Mouse (Mus musculus): ENCODE results near the gene Sept8.

The Sept8 gene

DNA sequence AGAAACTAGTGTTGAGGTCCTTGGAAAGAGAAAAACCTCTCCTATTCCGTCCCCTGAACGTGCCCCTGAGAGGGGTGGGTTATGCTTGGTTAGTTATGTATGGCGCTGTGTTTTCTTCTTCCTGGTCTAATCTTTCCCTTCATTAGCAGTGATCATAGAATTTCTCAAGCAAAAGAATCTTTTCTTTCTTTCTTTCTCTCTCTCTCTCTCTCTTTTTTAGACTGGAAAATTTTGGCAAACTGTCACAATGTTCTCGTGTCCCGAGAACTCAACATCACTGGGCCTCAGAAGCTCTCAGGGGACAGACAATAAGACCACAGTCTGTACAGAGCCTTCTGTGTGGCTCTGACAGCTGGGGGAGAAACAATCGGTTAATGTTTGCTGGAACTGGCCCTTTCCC is 23.6 kb upstream of the Sept8 start:
- no peak for DNase-seq (ENCODE audit: low spot score)

DNA sequence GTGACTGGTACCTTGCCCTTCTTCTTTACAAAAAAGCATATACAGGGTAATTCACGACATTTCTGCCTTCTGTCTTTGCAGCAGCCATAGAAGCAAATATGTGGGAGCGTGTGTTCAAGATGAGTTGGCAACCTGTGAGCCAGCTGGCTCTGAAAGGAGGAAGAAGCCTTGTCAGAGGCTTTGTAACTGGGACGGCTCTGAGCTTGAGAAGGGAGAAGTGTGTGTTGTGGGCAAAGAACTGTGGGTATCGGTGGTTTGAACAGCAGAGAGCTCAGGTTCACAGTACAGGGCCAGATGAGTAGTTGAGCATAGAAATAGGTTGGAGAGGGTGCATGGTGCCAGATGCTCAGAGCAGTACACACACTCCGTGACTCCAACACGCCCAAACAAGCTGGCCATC is 22.1 kb upstream of the Sept8 start:
- DNase-seq (ENCODE audit: low spot score), result no peak

DNA sequence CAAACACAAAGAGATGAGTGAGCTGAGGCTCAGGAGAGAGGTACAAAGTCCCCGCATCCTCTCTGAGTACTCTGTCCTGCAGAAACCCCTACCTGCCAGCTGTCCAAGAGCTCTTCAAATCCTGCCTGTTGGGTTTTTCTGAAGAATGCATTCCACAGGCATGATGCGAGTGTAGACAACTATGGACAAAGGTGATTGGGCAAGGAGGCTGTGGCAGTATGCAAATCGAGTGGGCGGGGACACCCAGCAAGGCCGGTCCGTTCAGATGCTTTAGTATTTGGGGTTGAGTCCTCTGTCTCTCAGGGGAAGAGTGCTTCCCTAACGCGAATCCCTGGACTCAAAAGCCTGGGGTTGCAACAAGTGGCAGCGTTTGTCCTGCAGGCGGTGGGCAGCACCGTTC is 18.5 kb upstream of the Sept8 start:
- DNase-seq (ENCODE audit: low spot score), result no peak

DNA sequence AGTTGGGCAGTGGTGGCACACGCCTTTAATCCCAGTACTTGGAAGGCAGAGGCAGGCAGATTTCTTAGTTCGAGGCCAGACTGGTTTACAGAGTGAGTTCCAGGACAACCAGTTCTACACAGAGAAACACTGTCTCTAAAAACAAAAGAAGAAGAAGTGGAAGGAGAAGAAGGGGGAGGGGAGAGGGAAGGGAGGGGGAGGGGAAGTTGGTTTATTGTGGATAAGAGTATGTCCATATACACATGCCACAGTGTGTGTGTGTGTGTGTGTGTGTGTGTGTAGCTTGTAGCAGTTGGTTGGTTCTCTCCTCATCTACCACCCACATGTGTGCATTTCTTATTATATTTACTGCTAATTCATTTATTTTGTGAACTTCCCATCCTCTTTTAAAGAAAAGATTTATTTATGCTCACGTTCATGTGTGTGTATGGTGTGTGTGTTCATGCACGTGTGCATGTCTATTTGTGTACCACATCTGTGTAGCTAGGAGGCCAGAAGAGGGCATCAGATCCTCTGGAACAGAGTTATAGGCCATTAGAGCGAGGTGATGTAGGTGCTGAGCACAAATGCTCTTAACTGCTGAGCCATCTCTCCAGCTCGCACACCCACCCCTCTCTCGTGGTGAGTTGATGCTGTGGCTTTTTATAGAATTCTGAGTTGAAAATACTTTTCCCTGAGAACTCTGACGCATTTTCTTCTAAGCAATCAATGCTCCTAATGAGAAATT is 16.9 kb upstream of the Sept8 start:
- DNase-seq (ENCODE audit: low spot score), result no peak

DNA sequence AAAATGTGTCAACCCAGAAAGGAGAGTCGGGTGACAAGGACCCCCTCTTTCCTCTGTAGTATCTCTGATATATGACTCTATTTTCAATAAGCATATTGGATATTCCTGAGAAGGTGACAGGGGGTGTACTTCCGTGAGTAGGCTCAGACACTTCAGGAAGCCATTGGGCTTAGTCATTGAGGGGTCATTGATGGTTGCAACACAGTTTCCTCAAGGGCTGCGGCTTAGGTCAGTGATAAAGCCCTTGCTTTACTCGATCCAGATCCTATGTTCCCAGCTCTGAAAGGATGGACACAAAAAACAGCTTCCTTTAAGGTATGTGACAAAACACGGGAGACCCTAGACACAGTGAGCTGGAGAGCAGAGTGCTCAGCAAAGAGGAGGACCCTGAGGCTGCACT is 15.3 kb upstream of the Sept8 start:
- DNase-seq (ENCODE audit: low spot score), result no peak

DNA sequence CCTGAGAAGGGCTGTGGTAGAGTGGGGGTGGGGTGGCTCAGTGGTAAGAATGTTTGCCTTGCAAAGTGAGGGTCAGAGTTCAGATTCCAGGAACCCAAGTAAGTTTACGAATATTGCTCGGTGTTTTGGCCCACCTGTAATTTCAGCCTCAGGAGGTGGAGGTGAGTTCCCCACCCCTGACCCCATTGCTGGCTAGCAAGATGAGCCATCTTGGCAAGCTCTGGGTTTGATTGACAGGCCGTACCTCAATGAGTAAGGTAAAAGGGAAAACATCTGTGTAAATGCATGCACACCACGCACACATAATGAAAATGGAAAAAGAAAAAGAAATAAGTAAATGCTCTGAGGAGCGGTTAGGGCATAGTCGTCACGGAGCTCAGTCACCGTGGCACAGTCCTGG is 14.7 kb upstream of the Sept8 start:
- no peak for DNase-seq (ENCODE audit: low spot score)

DNA sequence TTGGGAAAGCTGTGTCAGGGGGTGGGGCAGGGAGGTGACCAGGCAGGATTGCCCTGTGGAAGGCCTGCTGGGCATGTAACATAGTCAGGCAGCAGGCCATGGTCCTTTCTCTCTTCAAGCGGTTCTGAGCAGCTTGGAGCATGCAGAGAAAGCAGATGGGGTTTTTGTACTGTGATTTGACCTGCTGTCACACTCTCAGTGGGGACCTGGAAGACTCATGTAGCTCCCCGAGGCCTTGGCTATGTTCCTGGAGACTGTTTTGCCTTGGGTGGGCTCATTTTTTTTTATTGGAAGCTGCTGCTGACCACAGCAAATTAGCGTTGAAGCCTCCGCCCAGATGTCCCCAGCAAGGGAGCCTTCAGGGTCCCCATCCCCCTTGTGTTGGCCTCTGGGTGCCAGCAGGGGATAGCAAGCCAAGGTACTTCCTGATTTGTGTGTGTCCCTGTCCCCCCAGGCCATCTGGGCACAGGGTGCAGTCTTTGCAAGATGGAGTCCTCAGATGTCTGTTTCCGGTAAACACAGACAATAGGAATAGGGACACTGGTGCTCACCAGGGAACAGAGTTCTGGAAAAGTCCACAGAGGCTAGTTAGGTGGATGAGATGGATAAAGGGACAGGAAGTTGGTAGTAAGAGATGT is 13.9 kb upstream of the Sept8 start:
- DNase-seq (ENCODE audit: low spot score), result no peak

DNA sequence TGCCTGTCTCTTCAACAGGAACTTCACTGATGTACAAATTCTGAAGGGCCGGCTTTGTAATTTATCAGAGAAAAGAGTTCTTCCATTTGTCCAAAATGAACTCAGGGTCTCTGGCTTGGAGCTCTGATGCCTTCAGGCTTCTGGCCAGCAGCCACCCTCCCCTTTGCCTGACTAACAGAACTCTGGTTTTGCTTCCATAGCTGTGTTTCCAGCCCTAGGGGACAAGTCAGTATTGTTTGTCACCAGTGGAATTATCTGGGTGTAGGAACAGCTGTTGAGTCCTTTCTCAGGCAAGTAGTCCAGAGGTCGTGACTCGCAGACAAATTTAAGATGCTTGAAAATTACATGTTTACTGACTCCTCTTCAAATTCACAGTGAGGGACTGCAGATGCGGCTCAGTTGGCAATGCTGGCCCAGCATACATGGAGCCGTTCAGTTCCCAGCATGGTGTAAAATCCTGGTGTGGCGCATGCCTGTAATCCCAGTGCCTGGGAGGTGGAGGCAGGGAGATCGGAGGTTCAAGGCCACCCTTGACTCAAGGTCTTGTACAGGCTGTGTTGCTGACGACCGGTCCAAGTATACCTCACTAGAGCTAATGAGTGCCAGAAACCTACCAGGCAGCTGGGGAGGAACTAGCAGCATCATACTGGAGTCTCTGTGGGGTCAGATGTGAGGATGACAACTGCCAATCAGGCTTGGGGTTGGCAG is 11.8 kb upstream of the Sept8 start:
- DNase-seq (ENCODE audit: low spot score), result no peak

DNA sequence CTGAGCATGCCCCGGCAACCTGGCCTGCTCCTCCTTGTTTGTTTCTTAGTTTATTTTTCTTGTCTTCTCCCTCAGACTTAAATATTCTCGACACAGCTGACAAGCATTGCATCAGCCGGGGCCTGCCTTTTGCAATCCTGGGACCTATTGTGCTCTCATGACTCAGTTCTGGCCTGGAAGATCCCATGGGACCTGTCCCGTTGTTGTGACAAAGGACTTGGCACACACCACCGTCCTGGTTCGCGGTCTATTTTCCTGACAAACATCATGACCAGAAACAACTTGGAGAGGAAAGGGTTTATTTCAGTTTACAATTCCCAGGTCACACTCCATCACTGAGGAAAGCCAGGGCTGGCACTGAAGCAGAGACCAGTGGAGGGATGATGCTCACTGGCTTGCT is 10.9 kb upstream of the Sept8 start:
- DNase-seq (ENCODE audit: low spot score), result no peak

DNA sequence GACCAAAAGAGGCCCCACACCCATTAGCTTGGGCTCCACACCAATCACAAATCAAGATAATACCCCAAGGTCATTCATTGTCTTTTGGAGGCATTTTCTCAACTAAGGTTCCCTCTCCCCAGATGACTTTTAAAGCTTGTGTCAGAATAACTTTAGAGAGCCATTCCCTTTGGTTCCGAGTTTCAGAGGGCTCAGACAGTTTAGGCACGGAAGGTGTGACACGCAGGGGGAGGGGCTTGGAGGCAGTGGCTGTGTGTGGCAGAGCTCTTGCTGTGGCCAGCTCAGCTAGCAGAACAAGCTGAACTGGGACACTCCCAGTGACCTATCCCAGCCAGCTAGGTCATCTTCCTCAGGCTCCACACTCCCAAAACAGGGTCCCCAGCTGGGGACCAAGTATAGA is 10.5 kb upstream of the Sept8 start:
- no peak for DNase-seq (ENCODE audit: low spot score)

DNA sequence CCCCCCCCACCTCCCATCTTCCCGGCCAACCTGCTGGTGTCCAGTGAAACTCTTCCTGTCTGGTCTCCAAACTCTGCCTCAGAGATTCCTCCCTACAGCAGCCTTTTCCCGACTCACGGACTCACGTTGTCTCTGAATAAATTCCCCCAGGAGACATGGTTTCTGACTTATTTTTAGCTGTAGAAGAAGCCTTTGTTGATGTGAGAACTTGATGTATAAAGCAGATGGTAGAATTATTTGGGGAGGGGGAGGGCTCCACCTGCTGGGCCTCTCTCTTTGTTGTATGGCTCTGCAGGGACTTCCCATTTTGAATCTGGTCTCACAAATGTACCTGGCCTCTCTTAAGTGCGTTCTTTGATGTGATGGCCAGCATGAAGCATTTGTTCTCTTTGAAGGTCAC is 8.7 kb upstream of the Sept8 start:
- DNase-seq (ENCODE audit: low spot score), result no peak

DNA sequence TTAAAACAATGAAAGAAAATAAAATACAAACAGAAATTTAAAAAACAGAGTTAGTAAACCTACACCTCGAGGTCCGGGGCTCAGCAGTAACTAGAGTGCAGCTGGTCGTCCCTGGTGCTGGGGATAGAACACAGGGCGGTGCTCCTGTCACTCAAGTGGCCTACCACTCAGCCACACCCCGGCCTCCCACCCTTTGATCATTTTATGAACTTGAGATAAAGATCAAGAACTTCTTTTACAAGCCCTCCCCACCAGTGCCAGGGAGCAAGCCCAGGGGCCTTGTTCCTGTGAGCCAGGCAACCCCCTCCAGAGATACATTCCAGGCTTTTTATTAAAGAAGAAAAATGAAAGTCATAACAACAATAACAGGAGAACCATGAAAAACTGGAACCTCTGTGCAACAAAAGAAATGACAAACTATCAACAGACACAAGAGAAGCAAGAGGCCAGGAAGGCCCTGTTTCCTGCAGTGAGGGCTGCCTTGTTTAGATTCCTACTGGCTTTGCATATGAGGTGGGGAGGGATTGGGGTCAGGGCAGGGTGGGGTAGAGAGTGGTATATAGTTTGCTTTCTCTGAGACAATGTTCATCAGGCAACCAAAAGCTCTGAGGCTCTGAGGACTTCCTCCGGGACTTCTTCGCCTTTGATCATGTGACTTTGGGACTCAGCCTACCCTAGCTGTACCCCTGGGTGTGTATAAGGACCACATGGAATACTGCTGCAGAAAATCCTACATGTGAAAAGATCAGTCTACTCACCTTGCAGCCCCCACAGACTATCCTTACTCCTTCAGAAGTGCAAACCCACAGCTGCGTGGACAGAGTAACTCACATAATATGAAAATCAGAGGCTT is 2.1 kb upstream of the Sept8 start:
- DNase-seq (ENCODE audit: low spot score), result no peak

DNA sequence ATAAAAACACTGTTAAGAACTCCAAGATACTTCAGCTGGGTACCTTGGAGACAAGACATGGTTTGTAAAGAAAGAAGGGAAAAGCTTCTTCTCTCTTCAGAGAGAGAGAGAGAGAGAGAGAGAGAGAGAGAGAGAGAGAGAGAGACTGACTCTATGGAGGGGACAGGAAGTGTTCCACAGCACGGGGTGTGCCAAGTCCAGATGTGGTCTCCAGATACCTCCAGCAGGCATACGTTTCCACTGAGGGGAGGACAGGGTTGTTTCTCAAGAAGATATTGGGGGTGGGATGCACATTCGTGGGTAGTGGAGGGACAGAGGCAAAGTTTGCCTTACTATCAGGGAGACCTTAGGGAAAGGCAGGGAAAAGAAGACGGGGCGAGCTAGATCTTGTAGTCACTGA is 298 bp upstream of the Sept8 start:
- no peak for DNase-seq (ENCODE audit: low spot score)

DNA sequence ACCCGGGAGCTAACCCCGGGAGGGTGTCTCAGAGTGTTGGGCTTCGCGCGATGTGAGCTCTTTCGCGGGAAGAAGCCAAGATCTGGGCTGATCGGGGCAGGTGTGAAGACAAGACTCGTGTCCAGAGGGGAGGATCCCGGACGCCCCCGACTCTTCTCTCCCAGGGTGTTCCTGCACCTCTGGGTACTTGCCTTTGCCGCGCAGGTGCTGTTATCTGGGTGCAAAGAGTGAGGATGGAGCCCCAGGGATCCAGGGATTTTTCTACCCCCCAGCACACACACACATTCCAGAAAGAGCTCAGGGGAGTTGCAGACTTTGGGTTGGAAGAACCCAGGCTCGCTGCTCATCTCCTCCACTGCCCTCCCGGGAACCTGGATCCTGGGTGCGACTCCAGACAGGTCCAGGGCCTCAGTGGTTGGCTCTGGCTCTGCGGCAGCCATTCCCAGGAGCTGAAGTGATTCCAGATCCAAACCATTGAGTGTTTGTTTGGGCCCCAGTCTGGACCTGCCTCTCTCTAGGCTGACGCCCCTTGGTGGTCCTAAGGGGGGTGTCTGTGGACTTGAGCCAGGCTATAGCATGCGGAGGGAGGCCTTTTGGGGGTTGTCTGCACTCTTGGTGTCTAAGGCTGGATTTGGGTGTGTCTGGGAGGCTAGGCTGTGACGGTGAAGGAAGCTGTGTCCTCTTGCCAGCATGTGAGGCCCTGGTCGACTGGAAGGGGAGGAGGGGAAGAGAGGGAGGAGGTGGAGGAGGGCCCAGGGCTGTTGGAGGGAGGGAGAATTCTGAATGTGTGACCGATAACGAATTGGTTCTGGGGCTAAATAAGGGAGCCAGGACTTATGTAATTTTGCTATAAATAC is 1.3 kb downstream of the Sept8 start:
- no peak for DNase-seq (ENCODE audit: low spot score)

DNA sequence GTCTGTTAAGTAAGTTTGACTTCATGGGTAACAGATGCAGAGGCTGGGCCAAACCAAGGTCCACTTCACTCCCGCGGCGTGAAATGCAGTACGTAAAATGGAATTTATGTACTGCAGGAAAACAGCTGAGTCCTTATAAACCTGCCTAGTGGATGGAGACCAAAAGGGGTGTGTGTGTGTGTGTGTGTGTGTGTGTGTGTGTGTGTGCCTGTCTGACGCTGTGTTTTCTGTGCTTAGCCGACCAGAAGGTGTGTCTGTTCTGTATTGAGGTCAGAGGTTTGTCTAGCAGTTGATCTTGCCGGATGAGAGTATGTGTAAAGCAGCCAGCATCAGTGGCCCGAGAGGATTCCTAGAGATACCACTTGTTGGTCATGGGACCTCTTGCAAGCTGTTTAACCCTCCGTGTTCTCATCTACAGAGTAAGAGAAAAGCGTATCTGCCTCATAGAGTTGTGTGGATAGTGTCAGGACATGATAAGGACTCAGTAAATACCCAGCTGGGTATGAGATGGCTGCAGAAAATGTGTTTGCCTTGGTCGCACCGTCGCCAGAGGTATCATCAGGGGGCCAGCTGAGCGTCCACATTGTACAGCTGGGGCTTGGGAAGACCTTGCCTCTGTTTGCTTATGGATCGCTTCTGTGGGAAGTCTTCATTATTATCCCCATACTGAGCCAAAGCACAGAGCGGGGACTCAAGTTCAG is 2.2 kb downstream of the Sept8 start:
- no peak for DNase-seq (ENCODE audit: low spot score)

DNA sequence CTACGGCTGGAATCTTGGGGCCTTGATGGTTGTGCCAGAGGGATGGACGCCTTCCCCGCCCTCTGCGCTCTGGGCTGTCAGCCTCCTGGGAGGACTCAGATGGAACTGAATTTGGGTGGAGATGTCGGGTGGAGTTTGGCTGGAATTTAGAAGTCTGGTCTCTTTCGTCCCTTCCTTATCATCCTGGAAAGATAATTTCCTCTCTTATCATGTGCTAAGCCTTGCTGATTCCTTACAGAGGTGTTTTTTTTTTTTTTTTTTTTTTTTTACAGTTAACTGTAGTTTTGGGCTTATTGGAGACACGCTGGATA is 2.7 kb downstream of the Sept8 start:
- DNase-seq (ENCODE audit: low spot score), result no peak

DNA sequence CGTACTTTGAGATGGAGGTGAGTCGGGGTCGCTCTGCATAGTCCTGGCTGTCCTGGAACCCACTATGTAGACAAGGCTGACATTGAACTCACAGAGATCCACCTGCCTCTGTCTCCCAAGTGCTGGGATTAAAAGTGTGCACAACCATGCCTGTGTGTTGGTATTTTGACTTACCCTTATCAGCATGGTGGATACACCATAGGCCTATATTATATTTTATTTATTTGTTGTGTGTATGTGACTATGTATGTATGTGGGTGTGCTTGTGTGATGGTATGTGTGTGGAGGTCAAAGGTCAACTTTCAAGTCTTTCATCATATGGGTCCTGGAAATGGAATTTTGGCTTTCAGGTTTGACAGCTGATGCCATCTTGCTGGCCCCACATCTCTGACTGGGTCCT is 3.3 kb downstream of the Sept8 start:
- DNase-seq (ENCODE audit: low spot score), result no peak

DNA sequence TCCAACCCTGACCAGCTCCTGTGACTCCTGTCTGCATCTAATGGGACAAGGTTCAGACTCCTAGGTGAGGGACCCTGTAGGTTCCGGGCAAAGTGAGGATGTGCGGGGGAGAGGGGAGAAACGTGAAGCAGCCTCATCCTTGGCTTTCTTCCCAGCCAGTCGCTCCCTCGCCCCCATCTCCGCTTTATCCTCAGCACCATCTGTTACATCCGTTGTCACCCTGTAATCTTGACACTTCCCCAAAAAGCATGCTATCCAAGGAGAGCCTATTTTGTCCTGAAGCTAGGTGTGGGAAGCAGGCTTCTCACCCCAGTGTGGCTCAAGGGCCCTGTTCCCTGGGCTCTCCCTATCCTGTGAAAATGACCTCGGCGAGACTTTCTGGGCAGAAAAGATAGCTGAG is 3.9 kb downstream of the Sept8 start:
- no peak for DNase-seq (ENCODE audit: low spot score)

DNA sequence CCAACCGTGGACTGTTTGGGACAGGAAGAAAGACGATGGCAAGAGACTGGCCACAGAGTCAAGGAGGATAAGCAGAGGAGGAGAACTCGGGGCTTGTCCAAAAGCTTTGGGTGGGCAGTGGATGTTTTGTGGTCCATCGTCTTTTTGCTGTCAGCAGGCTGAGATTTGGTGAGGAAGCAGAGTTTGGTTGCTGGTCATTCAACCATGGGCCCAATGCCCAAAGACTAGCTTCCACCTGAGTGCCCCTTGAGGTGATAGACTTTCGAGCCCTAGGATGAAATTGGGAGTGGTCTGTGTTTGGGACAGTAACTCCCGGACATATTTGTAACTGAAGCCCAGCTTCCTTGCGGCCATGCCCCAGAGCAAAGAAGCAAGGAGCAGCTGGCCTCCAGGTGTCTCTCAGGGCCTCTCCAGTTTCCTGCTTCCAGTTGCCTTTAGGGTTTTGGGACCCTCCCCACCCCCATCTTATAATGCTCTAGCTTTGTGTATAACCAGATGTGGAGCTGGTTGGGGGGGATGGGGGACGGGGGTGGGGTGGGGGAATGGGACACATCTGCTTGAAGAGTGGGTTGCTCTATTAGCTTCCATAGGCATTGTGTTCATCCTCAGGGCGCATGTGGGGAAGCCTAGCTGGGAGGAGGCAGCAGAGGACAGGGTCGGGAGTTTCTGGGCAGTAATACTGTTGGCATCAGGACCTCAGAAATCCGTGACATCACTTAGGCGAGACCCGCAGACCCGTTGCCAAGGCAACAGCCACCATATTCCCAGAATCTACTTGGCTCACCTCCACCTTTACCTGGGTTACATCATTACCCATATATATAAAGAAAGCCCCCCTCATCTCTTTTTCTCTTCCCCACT is 4.7 kb downstream of the Sept8 start:
- DNase-seq (ENCODE audit: low spot score), result no peak

DNA sequence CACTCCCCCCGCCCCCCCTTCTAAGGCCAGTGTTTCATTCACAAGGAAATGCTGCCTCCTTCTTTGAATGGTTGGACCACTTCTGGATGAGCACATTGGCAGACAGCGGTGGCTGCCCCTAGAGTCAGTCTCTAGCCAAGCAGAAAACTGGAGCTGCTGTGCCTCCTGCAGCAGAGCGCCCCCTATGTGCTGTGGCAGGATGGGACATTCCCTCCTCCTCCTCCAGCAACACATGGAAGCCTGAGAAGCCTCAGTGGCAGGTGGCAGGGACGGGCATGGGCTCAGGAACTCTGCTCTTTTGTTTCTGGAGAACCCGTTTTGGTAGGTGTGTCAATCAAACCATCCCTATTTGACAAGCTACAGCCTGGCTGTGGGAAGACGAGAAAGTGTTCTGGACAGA is 5.8 kb downstream of the Sept8 start:
- no peak for DNase-seq (ENCODE audit: low spot score)

All from layer of hippocampus, adult 9-10 months (tissue).